Mouse (Mus musculus) colon, adult 2 months (tissue): ENCODE measurements around the gene Nupr1l. TPM values are rescaled to one million over a fixed set of nuclear protein-coding genes. Genes with fewer than 3 reads are reported as not detected.

Experiments
- polyA plus RNA-seq: library from polyadenylated mRNA; depleted of rRNA; stranded (reverse); fragments of >200 nt; gene quantifications from 2 replicates; pipeline ENCODE4 v1.2.3, GENCODE M21; 2012; rRNA removed

Gene Nupr1l
- polyA plus RNA-seq: 4.9 and 8.1 TPM in 2 replicates

DNA sequence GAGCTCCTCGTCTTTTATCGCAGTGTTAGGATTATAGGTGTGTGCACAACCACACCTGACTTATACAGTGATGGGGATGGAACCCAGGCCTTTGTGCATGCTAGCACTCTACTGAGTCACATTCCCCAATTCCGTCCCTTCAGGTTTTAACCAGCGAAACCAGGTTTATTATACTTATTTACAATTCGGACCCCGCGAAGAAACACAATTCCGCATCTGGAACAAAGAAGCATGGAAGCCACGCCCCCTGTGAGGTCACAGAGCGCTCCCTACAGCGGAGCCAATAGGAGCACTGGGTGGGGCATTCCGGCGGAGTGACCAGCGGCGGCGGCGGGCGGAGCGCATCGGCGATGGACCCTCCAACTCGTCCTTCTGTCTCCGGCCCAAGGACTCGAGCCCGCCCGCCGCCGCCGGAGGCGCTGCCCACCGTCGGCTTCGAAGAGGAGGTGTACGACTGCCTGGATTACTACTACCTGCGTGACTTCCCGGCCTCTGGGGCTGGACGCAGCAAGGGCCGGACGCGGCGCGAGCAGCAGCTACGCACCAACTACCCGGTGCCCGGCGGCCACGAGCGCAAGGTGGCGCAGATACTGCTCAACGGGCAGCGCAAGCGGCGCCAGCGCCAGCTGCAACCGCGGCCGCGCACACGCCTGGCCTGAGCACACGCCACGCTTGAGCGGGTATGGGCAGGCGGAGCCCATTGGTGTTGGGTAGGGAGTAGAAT lies at the start of gene Nupr1l:
TSS of gene Nupr1l (plus strand) at position 299 of the 724 bp plus-strand sequence.

DNA sequence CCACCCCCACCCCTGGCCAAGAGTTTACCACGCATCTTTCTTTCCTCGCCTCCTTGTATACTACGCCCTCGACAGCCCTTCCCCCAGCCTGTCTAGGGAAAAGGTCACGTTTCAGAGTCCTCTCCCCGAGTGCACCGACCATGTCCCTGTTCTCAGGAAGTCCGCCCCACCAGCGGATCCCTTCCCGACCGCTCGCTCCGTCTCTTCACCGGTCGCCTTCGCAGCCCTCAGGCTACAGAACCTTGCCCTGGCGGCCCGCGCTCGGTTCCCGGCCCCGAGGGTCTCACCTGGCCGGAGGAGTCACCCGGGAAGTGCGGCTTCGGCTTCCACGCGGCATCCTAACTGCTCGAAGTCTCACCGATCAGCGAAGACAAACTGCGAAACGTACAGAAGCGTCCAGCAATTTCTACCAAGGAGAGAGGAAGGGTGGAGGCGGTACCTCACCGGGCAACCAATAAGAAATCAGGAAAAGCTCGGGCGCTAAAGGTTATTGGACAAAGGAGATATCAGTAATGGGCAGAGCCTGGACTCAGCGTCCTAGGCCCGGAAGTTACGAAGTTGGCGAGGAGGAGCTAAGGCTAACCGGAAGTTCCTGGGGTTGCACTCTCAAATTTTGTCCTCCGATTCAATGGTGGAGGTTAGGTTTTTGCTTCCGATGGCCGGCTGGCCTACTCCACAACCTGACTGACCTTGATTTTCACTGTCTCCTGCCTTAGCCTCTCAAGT lies 21.3 kb upstream of the Nupr1l start, which contains the start of gene Chchd2:
TSS of gene Chchd2 (minus strand) at position 560 of the 726 bp plus-strand sequence.

DNA sequence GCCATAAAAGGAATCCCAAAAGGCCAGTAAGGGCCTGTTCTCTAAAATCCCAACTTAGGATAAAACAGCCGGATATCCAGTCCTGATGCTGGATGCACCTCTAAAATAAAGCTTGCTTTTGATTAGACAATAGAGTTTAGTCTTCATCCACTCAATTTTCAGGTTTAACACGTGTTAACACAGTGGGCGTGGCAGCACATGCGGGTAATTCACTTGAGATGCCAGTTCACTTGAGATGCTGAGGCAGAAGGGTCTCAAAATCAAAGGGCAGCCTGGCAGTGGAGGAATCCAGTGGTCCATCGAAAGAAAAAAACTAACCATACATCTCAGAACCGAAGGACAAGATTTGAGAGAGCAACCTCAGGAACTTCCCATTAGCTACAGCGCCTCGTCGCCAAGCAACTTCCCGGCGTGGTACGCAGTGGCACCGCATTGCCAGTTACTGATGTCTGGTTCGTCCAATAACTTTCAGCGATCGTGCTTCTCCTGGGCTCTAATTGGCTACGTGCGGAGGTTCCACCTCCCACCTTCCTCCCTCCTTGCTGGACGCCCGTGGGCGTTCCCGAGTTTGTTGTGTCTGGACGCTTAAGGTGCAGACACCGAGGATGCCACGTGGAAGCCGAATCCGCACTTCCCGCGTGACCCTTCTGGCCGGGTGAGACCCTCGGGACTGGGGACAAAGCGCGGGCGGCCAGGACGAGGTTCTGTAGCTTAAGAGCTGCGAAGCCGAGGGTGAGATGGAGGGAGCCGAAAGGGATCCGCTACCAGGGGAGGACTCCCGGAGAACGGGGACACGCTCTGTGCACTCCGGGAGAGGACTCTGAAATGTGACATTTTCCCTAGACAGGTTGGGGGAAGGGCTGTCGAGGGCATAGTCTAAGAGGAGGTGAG lies 12.9 kb upstream of the Nupr1l start, which contains the start of gene Zbed5:
TSS of gene Zbed5 (plus strand) at position 526 of the 891 bp plus-strand sequence.

DNA sequence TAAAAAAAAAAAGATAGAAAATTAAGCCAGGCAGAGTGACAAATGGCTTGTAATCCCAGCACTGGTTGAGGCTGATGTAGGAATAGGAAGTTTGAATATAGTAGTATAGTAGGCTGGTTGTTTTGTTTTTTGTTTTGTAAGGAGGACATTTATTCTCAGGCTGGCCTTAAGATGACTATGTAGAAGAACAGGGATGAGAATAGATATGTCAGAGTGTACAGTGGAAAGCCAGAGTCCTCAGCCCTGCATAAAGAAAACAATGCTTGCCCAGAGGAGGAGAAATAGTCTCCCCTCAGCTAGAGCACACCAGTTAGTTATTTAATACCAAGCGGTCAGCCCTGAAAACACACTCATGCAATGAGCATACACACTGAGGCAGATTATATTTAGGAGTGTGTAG lies 9.9 kb upstream of the Nupr1l start, which contains the start of gene Phkg1:
TSS of gene Phkg1 (minus strand) at position 101 of the 400 bp plus-strand sequence.

DNA sequence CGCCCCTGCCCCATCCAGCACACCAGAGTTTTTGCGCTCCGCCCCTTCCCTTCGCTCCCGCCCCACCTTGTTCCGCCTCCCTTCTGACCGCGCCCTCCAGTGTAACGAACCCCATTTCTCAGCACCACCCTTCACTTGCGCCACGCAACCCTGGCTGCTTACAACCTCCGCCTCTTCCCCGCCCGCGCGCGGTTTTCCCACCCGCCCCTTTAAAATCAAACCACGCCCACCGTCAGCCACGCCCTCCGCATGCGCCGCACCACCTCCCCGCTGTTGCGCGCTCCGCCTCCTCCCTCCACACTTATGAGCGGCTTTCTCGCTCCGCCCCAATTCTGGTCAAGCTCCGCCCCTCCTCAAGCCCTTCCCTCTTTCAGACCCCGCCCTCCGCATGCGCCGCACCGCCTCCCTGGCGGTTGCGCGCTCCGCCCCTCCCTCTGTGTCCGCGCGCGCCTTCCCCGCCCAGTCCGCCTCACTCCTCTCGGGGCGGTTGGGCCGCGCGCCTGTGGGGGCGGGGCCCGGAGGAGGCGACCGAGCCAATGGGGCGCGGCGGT lies 33.2 kb downstream of the Nupr1l start, which contains the start of gene Vkorc1l1:
TSS of gene Vkorc1l1 (plus strand) at position 476 of the 551 bp plus-strand sequence.

Other genes with a start within 250 kb of the Nupr1l start
- gene Zfp11, start 238.4 kb upstream of the Nupr1l start, polyA plus RNA-seq: 0.70 and 0.78 TPM in 2 replicates
- not detected in 2 replicates for gene Sept14, start 200.0 kb upstream of the Nupr1l start, polyA plus RNA-seq
- 47.1 and 69.6 TPM in 2 replicates for gene Mrps17, start 193.0 kb upstream of the Nupr1l start, polyA plus RNA-seq
- 40.6 and 48.4 TPM in 2 replicates for gene Nipsnap2, start 183.5 kb upstream of the Nupr1l start, polyA plus RNA-seq
- 16.9 and 18.0 TPM in 2 replicates for gene Psph, start 121.1 kb upstream of the Nupr1l start, polyA plus RNA-seq
- 8.7 and 11.3 TPM in 2 replicates for gene Sumf2, start 61.6 kb upstream of the Nupr1l start, polyA plus RNA-seq
- 1,442 and 1,554 TPM in 2 replicates for gene Chchd2, start 21.1 kb upstream of the Nupr1l start, polyA plus RNA-seq
- gene Zbed5, start 12.8 kb upstream of the Nupr1l start, polyA plus RNA-seq: 0.35 and 0.58 TPM in 2 replicates
- 0.34 and 0.43 TPM in 2 replicates for gene Phkg1, start 10.0 kb upstream of the Nupr1l start, polyA plus RNA-seq
- 10.2 and 10.9 TPM in 2 replicates for gene Vkorc1l1, start 33.4 kb downstream of the Nupr1l start, polyA plus RNA-seq
- gene Gusb, start 94.5 kb downstream of the Nupr1l start, polyA plus RNA-seq: 30.7 and 32.4 TPM in 2 replicates
- gene Asl, start 120.7 kb downstream of the Nupr1l start, polyA plus RNA-seq: 45.4 and 49.1 TPM in 2 replicates
- 5.7 and 8.9 TPM in 2 replicates for gene Crcp, start 120.8 kb downstream of the Nupr1l start, polyA plus RNA-seq
- 13.0 and 13.8 TPM in 2 replicates for gene Tpst1, start 164.8 kb downstream of the Nupr1l start, polyA plus RNA-seq
- 6.3 and 10.2 TPM in 2 replicates for gene Kctd7, start 236.3 kb downstream of the Nupr1l start, polyA plus RNA-seq